Mouse (Mus musculus): ENCODE data around the gene Cdk10. TPM values are rescaled to one million over a fixed set of nuclear protein-coding genes. Genes with fewer than 3 reads are reported as not detected.
A peak's percentile ranks its signal among the peaks of the same experiment; 100 is the strongest.

Gene Cdk10
- 19.1 and 19.5 TPM in 2 replicates for polyA plus RNA-seq (2015; fragmentation: Nextera tagmentation; extraction: Ambion mirVana)

- ATAC-seq (replicated peaks; ENCODE audit: extremely low read depth, insufficient read depth, low FRiP score): peak; percentile 86
- Histone ChIP-seq H3K4me2 (ENCODE audit: low read depth, low read length) (peak within 1 kb of the TSS; percentile 98), H3K9me3 (replicated peaks; ENCODE audit: control insufficient read depth, low read length) (no peaks in the 10 kb centered on the region), H3K9ac (ENCODE audit: low read length) (peak within 1 kb of the TSS; percentile 97), H3K27me3 (ENCODE audit: control insufficient read depth, insufficient read depth, low read length) (no peaks in the 10 kb centered on the region), H3K4me3 (ENCODE audit: low read length) (peak within 1 kb of the TSS; percentile 88), H3K27ac (ENCODE audit: low read length) (peak within 1 kb of the TSS; percentile 85), H3K36me3 (ENCODE audit: control insufficient read depth, insufficient read depth) (no peaks in the 10 kb centered on the region; the same call in 1 of the 2 replicates), H3K4me1 (ENCODE audit: control insufficient read depth, insufficient read depth, low read length) (peaks cover 11% of the 10 kb centered on the region)
- 3% methylated on average over 59 of the region's 59 CpGs for WGBS
Measured at GRCm38 (mm10) chr8:123224278-123225266, at the start of gene Cdk10. Cdk10 (plus strand) TSS chr8:123224842.

- Histone ChIP-seq H3K4me1 (ENCODE audit: control insufficient read depth, insufficient read depth, low read length) (no peaks in the 10 kb centered on the region), H3K27me3 (ENCODE audit: control insufficient read depth, insufficient read depth, low read length) (no peaks in the 10 kb centered on the region), H3K4me3 (ENCODE audit: low read length) (no peak overlapping the region), H3K4me2 (ENCODE audit: low read depth, low read length) (no peak overlapping the region), H3K9me3 (replicated peaks; ENCODE audit: control insufficient read depth, low read length) (peaks cover 6% of the 10 kb centered on the region), H3K36me3 (ENCODE audit: control insufficient read depth, insufficient read depth) (no peaks in the 10 kb centered on the region), H3K9ac (ENCODE audit: low read length) (no peak overlapping the region), H3K27ac (ENCODE audit: low read length) (no peak overlapping the region)
- ATAC-seq (replicated peaks; ENCODE audit: extremely low read depth, insufficient read depth, low FRiP score): no peak
- 67% methylated on average over 3 of the region's 3 CpGs for whole genome bisulfite sequencing
Measured at GRCm38 (mm10) chr8:123181391-123181790, 43.3 kb upstream of the Cdk10 start.

- Histone ChIP-seq H3K9me3 (replicated peaks; ENCODE audit: control insufficient read depth, low read length) (no peaks in the 10 kb centered on the region), H3K36me3 (ENCODE audit: control insufficient read depth, insufficient read depth) (no peaks in the 10 kb centered on the region), H3K4me1 (ENCODE audit: control insufficient read depth, insufficient read depth, low read length) (no peaks in the 10 kb centered on the region), H3K9ac (ENCODE audit: low read length) (no peak within 1 kb of the TSS), H3K27me3 (ENCODE audit: control insufficient read depth, insufficient read depth, low read length) (no peaks in the 10 kb centered on the region), H3K4me2 (ENCODE audit: low read depth, low read length) (no peak within 1 kb of the TSS), H3K4me3 (ENCODE audit: low read length) (no peak within 1 kb of the TSS), H3K27ac (ENCODE audit: low read length) (peak within 1 kb of the TSS; percentile 36)
- WGBS: 34% methylated on average over 19 of the region's 19 CpGs
- peak; percentile 34; the same call in 1 of the 2 replicates for ATAC-seq (replicated peaks; ENCODE audit: extremely low read depth, insufficient read depth, low FRiP score)
Measured at GRCm38 (mm10) chr8:123185566-123186409, 38.9 kb upstream of the Cdk10 start, which contains the start of gene Dpep1. Dpep1 (plus strand) TSS chr8:123186242.

- H3K36me3 ChIP-seq (ENCODE audit: control insufficient read depth, insufficient read depth): no peaks in the 10 kb centered on the region
- WGBS: 70% methylated on average over 2 of the region's 2 CpGs
- no peak overlapping the region for H3K9ac ChIP-seq (ENCODE audit: low read length)
- no peak overlapping the region for H3K27ac ChIP-seq (ENCODE audit: low read length)
- ATAC-seq (replicated peaks; ENCODE audit: extremely low read depth, insufficient read depth, low FRiP score): no peak
- no peaks in the 10 kb centered on the region for H3K4me1 ChIP-seq (ENCODE audit: control insufficient read depth, insufficient read depth, low read length)
- H3K9me3 ChIP-seq (replicated peaks; ENCODE audit: control insufficient read depth, low read length): no peaks in the 10 kb centered on the region
- H3K27me3 ChIP-seq (ENCODE audit: control insufficient read depth, insufficient read depth, low read length): no peaks in the 10 kb centered on the region
- no peak overlapping the region for H3K4me3 ChIP-seq (ENCODE audit: low read length)
- no peak overlapping the region for H3K4me2 ChIP-seq (ENCODE audit: low read depth, low read length)
Measured at GRCm38 (mm10) chr8:123188006-123188405, 36.6 kb upstream of the Cdk10 start.

GRCm38 (mm10) chr8:123188841-123189240 lies 35.8 kb upstream of the Cdk10 start:
- H3K9me3 ChIP-seq (replicated peaks; ENCODE audit: control insufficient read depth, low read length): no peaks in the 10 kb centered on the region
- no peak overlapping the region for H3K4me3 ChIP-seq (ENCODE audit: low read length)
- WGBS: 76% methylated on average over 7 of the region's 7 CpGs
- H3K27ac ChIP-seq (ENCODE audit: low read length): no peak overlapping the region
- H3K36me3 ChIP-seq (ENCODE audit: control insufficient read depth, insufficient read depth): no peaks in the 10 kb centered on the region
- ATAC-seq (replicated peaks; ENCODE audit: extremely low read depth, insufficient read depth, low FRiP score): no peak
- no peaks in the 10 kb centered on the region for H3K27me3 ChIP-seq (ENCODE audit: control insufficient read depth, insufficient read depth, low read length)
- no peak overlapping the region for H3K9ac ChIP-seq (ENCODE audit: low read length)
- no peak overlapping the region for H3K4me2 ChIP-seq (ENCODE audit: low read depth, low read length)
- H3K4me1 ChIP-seq (ENCODE audit: control insufficient read depth, insufficient read depth, low read length): no peaks in the 10 kb centered on the region

- Histone ChIP-seq H3K9ac (ENCODE audit: low read length) (no peak overlapping the region), H3K36me3 (ENCODE audit: control insufficient read depth, insufficient read depth) (no peaks in the 10 kb centered on the region), H3K4me2 (ENCODE audit: low read depth, low read length) (peak overlapping the region; percentile 13; the same call in 1 of the 2 replicates), H3K4me1 (ENCODE audit: control insufficient read depth, insufficient read depth, low read length) (no peaks in the 10 kb centered on the region), H3K27ac (ENCODE audit: low read length) (no peak overlapping the region), H3K9me3 (replicated peaks; ENCODE audit: control insufficient read depth, low read length) (no peaks in the 10 kb centered on the region), H3K27me3 (ENCODE audit: control insufficient read depth, insufficient read depth, low read length) (no peaks in the 10 kb centered on the region), H3K4me3 (ENCODE audit: low read length) (no peak overlapping the region)
- ATAC-seq (replicated peaks; ENCODE audit: extremely low read depth, insufficient read depth, low FRiP score): peak; percentile 63
- WGBS: 1% methylated on average over 9 of the region's 9 CpGs
Measured at GRCm38 (mm10) chr8:123190678-123191077, 34.0 kb upstream of the Cdk10 start.

GRCm38 (mm10) chr8:123191908-123192307 lies 32.7 kb upstream of the Cdk10 start:
- Histone ChIP-seq H3K4me2 (ENCODE audit: low read depth, low read length) (no peak overlapping the region), H3K4me3 (ENCODE audit: low read length) (no peak overlapping the region), H3K27ac (ENCODE audit: low read length) (no peak overlapping the region), H3K9me3 (replicated peaks; ENCODE audit: control insufficient read depth, low read length) (no peaks in the 10 kb centered on the region), H3K9ac (ENCODE audit: low read length) (no peak overlapping the region), H3K4me1 (ENCODE audit: control insufficient read depth, insufficient read depth, low read length) (no peaks in the 10 kb centered on the region), H3K27me3 (ENCODE audit: control insufficient read depth, insufficient read depth, low read length) (no peaks in the 10 kb centered on the region), H3K36me3 (ENCODE audit: control insufficient read depth, insufficient read depth) (no peaks in the 10 kb centered on the region)
- no peak for ATAC-seq (replicated peaks; ENCODE audit: extremely low read depth, insufficient read depth, low FRiP score)
- 70% methylated on average over 7 of the region's 8 CpGs for WGBS

- Histone ChIP-seq H3K4me3 (ENCODE audit: low read length) (no peak overlapping the region), H3K27me3 (ENCODE audit: control insufficient read depth, insufficient read depth, low read length) (no peaks in the 10 kb centered on the region), H3K36me3 (ENCODE audit: control insufficient read depth, insufficient read depth) (no peaks in the 10 kb centered on the region), H3K4me1 (ENCODE audit: control insufficient read depth, insufficient read depth, low read length) (no peaks in the 10 kb centered on the region), H3K27ac (ENCODE audit: low read length) (no peak overlapping the region), H3K9ac (ENCODE audit: low read length) (no peak overlapping the region), H3K9me3 (replicated peaks; ENCODE audit: control insufficient read depth, low read length) (no peaks in the 10 kb centered on the region), H3K4me2 (ENCODE audit: low read depth, low read length) (no peak overlapping the region)
- 88% methylated on average over 9 of the region's 9 CpGs for WGBS
- ATAC-seq (replicated peaks; ENCODE audit: extremely low read depth, insufficient read depth, low FRiP score): no peak
Measured at GRCm38 (mm10) chr8:123193771-123194170, 30.9 kb upstream of the Cdk10 start.

Measured in heart, embryonic 16.5 days (tissue).